Mouse (Mus musculus) hematopoietic stem cell, adult 5-6 weeks (primary cell): ENCODE results near the gene Gm3500. TPM values are rescaled to one million over a fixed set of nuclear protein-coding genes. Genes with fewer than 3 reads are reported as not detected.
"Not testable (repeated sequence)": the region's sequence is repeated elsewhere in the genome, so short reads cannot be mapped to it uniquely, and the experiment has no call there.

Experiments
- ATAC-seq, 2 experiments: fragments of 125-278 bp in 1 of 2; replicated peaks in 1 of 2; 2 replicates each; pipeline ENCODE4 v1.8.0; 2016 to 2017; ENCODE audit warnings: inconsistent platforms in 2 of 2, mild to moderate bottlenecking in 2 of 2, moderate number of reproducible peaks in 2 of 2, low read depth in 1 of 2, moderate TSS enrichment in 1 of 2; ENCODE audit not compliant: low FRiP score in 2 of 2, poor library complexity in 2 of 2, severe bottlenecking in 2 of 2, insufficient read depth in 1 of 2, low TSS enrichment in 1 of 2
- total RNA-seq: library from RNA; stranded (forward); fragments of 172-1452, 232-1000 nt; gene quantifications from 2 replicates; pipeline ENCODE4 v1.2.3, GENCODE M21; 2017

The Gm3500 gene
- total RNA-seq, result not detected in 2 replicates

- ATAC-seq, result not testable (repeated sequence)
These were observed at the start of gene Gm3500 for GRCm38 (mm10) chr14:5388949-5389348. TSS of gene Gm3500 (minus strand) at chr14:5389049.

GRCm38 (mm10) chr14:5334828-5335227 lies 54.0 kb downstream of the Gm3500 start, which contains the start of gene Gm3542:
TSS of gene Gm3542 (minus strand) at chr14:5334928.
- not testable (repeated sequence) for ATAC-seq

Other genes with a start within 250 kb of the Gm3500 start
- 0.69 TPM in 1 of 2 replicates, not detected in the other for gene Gm3317, start 224.5 kb downstream of the Gm3500 start, total RNA-seq
- gene Gm8271, start 203.3 kb downstream of the Gm3500 start, total RNA-seq, result not detected in 2 replicates
- gene Gm3526, start 128.5 kb downstream of the Gm3500 start, total RNA-seq, result 0.99 TPM in 1 of 2 replicates, not detected in the other
- gene Gm3542, start 54.1 kb downstream of the Gm3500 start, total RNA-seq, result not detected in 2 replicates
- 1.7 and 2.6 TPM in 2 replicates for gene Gm3194, start 66.4 kb upstream of the Gm3500 start, total RNA-seq
- not detected in 2 replicates for gene Gm8246, start 88.8 kb upstream of the Gm3500 start, total RNA-seq
- not detected in 2 replicates for gene Gm3187, start 95.2 kb upstream of the Gm3500 start, total RNA-seq
- gene Gm3488, start 112.6 kb upstream of the Gm3500 start, total RNA-seq, result 1.5 and 1.8 TPM in 2 replicates
- not detected in 2 replicates for gene Gm3532, start 149.4 kb upstream of the Gm3500 start, total RNA-seq
- not detected in 2 replicates for gene Gm8265, start 244.0 kb upstream of the Gm3500 start, total RNA-seq